Mouse (Mus musculus) limb, embryonic 13.5 days (tissue): ENCODE measurements around the gene Hnrnpc. TPM values are rescaled to one million over a fixed set of nuclear protein-coding genes. Genes with fewer than 3 reads are reported as not detected.

Source experiments
- ATAC-seq: fragments of 200-750 bp; cut with Nextera tagmentation; 2 replicates; pipeline ENCODE4 v1.8.0; 2017; ENCODE audit warnings: low read depth, moderate number of reproducible peaks, moderate TSS enrichment; ENCODE audit not compliant: low FRiP score
- H3K27ac ChIP-seq: fragments of 300-500 bp; sonication (generic); 2 replicates; pipeline ENCODE4 v1.5.1; 2015; ENCODE audit warnings: inconsistent platforms, mild to moderate bottlenecking, moderate library complexity
- H3K27me3 ChIP-seq: fragments of 300-500 bp; sonication (generic); 2 replicates; pipeline ENCODE4 v1.6.1; 2015; ENCODE audit warnings: mild to moderate bottlenecking, inconsistent platforms
- H3K36me3 ChIP-seq: fragments of 300-500 bp; sonication (generic); 2 replicates; pipeline ENCODE4 v1.6.1; 2015; ENCODE audit warnings: inconsistent platforms, mild to moderate bottlenecking, moderate library complexity
- H3K4me1 ChIP-seq: fragments of 300-500 bp; sonication (generic); 2 replicates; pipeline ENCODE4 v1.6.1; 2015; ENCODE audit warnings: inconsistent platforms
- H3K4me2 ChIP-seq: fragments of 300-500 bp; sonication (generic); replicated peaks from 2 replicates; pipeline ENCODE4 v1.6.1; 2015; ENCODE audit warnings: inconsistent platforms, mild to moderate bottlenecking, moderate library complexity
- H3K4me3 ChIP-seq: fragments of 300-500 bp; sonication (generic); 2 replicates; pipeline ENCODE4 v1.5.1; 2015; ENCODE audit warnings: moderate library complexity, mild to moderate bottlenecking, inconsistent platforms
- H3K9ac ChIP-seq: fragments of 300-500 bp; sonication (generic); 2 replicates; pipeline ENCODE4 v1.6.1; 2015; ENCODE audit warnings: mild to moderate bottlenecking, inconsistent platforms
- H3K9me3 ChIP-seq: fragments of 300-500 bp; sonication (generic); 2 replicates; pipeline ENCODE4 v1.6.1; 2016; ENCODE audit warnings: inconsistent platforms
- WGBS: fragments of 180-500 bp; shearing (Covaris S2); methylation state at CpG from one replicate; pipeline ENCODE4 v1.1.7; 2015; 5-methylcytosine and 5-hydroxymethylcytosine counted together
- polyA plus RNA-seq: library from polyadenylated mRNA; unstranded; fragments of >200 nt; fragmentation: Nextera tagmentation; extraction: Ambion mirVana; gene quantifications from 2 replicates; pipeline ENCODE4 v1.2.1, GENCODE M21; 2015

Gene Hnrnpc
- polyA plus RNA-seq = 759 and 771 TPM in 2 replicates

DNA sequence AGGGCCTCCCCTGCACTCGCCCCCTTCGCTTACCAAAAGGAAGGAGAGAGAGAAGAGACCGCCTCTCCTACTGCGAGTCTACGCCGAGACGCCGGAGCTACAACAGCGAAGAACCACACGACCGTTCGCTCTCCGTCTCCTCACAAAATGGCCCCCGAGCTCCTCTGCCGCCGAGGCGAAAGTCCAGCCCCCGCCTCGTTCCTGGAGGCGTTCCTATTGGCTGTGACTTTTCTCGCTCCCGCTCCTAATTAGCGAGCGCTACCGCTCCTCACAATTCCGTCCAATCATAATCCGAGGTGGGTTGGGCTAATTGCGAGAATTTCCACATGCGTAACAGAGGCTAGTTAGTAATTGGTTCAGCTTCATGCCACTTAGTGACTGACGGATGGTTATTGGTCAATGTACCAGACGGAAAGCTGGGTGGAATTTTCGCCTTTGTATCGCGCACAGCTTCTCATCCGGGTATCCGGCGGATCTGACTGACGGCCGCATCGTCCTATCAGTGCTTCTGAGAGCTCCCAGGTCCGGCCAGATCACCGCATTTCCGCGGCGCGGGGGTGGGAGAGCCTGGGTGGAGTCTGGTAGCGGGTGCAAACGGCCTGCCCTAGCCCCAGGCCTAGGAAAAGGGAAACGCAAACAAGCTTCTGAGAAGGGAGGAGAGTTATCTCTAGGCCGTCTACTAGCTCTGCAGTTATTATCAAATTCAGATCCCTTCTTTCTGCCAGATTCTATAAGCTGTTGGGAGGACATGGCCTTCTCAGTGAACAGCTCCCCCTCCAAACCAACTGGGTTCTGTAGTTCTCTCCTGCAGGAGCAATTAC is at the start of gene Hnrnpc:
Gene Hnrnpc (minus strand): TSS at position 173 of the 821 bp plus-strand sequence.
- H3K9ac ChIP-seq = peak within 1 kb of the TSS; percentile 98
- peaks cover 38% of the 10 kb centered on the region for H3K4me1 ChIP-seq
- H3K27ac ChIP-seq = peak within 1 kb of the TSS; percentile 96
- no peaks in the 10 kb centered on the region for H3K27me3 ChIP-seq
- peak; percentile 99 for ATAC-seq
- peak within 1 kb of the TSS; percentile 79 for H3K4me2 ChIP-seq
- WGBS = under 1% methylated on average over 50 of the region's 50 CpGs
- no peaks in the 10 kb centered on the region for H3K9me3 ChIP-seq
- H3K36me3 ChIP-seq = peaks cover 10% of the 10 kb centered on the region
- H3K4me3 ChIP-seq = peak within 1 kb of the TSS; percentile 98

DNA sequence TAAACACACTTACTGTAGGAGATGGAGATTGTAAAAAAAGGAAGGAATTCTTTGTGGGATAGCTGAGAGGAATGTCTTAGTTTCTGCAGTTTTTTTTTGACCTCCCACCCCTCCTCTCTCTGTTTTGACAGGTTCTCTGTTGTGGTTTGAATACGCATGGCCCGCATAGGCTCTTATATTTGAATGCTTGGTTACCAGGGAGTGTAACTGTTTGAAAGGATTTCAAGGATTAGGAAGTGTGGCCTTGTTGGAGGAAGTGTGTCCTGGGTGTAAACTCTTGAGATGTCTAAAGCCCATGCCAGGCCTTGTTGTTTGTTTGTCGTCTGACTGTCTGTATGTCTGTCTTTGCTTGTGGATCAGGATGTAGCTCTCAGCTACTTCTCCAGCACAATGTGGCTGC is 48.8 kb upstream of the Hnrnpc start:
- Histone ChIP-seq H3K9ac (no peak overlapping the region), H3K4me1 (no peaks in the 10 kb centered on the region), H3K9me3 (no peaks in the 10 kb centered on the region), H3K36me3 (no peaks in the 10 kb centered on the region; the same call in 1 of the 2 replicates), H3K27me3 (no peaks in the 10 kb centered on the region), H3K4me2 (no peak overlapping the region), H3K27ac (no peak overlapping the region), H3K4me3 (no peak overlapping the region)
- no peak for ATAC-seq
- WGBS = 75% methylated on average over 3 of the region's 3 CpGs

DNA sequence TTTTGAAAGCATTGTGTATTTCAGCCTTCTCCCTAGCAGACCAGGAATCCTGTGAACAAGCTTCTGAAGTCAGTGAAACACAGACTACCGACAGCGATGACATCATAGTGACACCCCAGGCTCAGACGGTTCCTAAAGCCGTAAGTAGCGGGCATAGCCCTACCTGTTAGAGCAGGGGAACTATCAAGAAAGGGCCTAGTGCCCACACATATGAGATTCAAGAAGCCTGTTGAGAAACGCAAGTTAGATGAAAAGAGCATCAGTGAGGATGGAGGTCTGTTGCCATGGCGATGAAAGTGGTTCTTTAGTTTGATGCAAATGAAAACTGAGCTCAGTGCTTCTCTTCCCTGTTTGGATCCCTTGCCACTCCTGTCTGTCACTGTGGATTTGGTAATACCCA is 48.4 kb upstream of the Hnrnpc start:
- Histone ChIP-seq H3K9ac (no peak overlapping the region), H3K4me1 (no peaks in the 10 kb centered on the region), H3K36me3 (no peaks in the 10 kb centered on the region), H3K9me3 (no peaks in the 10 kb centered on the region), H3K4me2 (no peak overlapping the region), H3K4me3 (no peak overlapping the region), H3K27me3 (no peaks in the 10 kb centered on the region), H3K27ac (no peak overlapping the region)
- no peak for ATAC-seq
- 38% methylated on average over 7 of the region's 7 CpGs for WGBS

DNA sequence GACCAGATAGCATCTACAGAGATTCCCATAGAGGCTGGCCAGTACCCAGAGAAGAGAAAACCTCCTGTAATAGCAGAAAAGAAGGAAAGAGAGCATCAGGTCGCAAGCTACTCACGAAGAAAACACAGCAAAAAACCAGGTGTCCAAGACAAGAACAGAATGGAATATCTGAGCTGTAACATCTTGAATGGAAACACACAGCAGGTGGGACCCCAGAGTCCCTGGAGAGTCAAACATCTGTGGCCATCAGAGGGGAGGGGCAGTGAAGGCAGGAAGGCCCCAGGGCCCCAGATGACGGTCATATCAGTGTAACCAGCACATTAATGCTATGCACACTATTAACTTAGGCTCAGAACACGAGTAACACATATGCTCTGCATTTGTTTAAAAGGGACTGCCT is 46.1 kb upstream of the Hnrnpc start:
- WGBS = 50% methylated on average over 4 of the region's 4 CpGs
- Histone ChIP-seq H3K4me1 (no peaks in the 10 kb centered on the region), H3K36me3 (no peaks in the 10 kb centered on the region), H3K27ac (no peak overlapping the region), H3K9ac (no peak overlapping the region), H3K4me2 (no peak overlapping the region), H3K27me3 (no peaks in the 10 kb centered on the region), H3K4me3 (no peak overlapping the region), H3K9me3 (no peaks in the 10 kb centered on the region)
- ATAC-seq = no peak

DNA sequence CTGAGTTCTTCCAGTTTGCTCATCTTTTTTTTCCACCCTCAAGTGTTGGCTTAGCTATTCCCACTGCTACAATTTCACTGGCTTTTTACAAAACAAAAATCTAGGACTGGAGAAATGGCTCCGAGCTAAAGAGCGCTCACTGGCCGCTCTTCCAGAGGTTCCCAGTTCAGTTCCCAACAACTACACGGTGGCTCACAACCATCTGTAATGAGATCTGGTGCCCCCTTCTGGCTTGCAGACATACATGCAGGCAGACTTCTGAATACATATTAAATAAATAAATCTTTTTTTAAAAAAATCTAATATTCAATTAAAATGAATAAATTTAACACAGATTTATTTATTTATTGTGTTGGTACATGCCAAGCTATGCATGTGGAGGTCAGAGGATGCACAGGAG is 42.7 kb upstream of the Hnrnpc start:
- no peak for ATAC-seq
- H3K4me3 ChIP-seq = no peak overlapping the region
- no peaks in the 10 kb centered on the region for H3K9me3 ChIP-seq
- H3K9ac ChIP-seq = no peak overlapping the region
- H3K27me3 ChIP-seq = no peaks in the 10 kb centered on the region
- H3K36me3 ChIP-seq = no peaks in the 10 kb centered on the region
- WGBS = 67% methylated on average over 4 of the region's 4 CpGs
- no peak overlapping the region for H3K4me2 ChIP-seq
- peaks cover 4% of the 10 kb centered on the region; the same call in 1 of the 2 replicates for H3K4me1 ChIP-seq
- no peak overlapping the region for H3K27ac ChIP-seq

- no peak overlapping the region for H3K4me2 ChIP-seq
- no peak overlapping the region for H3K4me3 ChIP-seq
- H3K4me1 ChIP-seq = peaks cover 17% of the 10 kb centered on the region
- no peaks in the 10 kb centered on the region for H3K36me3 ChIP-seq
- H3K9me3 ChIP-seq = no peaks in the 10 kb centered on the region
- WGBS = 68% methylated on average over 4 of the region's 4 CpGs
- H3K27me3 ChIP-seq = no peaks in the 10 kb centered on the region
- ATAC-seq = no peak
- no peak overlapping the region for H3K27ac ChIP-seq
- H3K9ac ChIP-seq = no peak overlapping the region
These were observed 40.3 kb upstream of the Hnrnpc start for GRCm38 (mm10) chr14:52144165-52144564.

DNA sequence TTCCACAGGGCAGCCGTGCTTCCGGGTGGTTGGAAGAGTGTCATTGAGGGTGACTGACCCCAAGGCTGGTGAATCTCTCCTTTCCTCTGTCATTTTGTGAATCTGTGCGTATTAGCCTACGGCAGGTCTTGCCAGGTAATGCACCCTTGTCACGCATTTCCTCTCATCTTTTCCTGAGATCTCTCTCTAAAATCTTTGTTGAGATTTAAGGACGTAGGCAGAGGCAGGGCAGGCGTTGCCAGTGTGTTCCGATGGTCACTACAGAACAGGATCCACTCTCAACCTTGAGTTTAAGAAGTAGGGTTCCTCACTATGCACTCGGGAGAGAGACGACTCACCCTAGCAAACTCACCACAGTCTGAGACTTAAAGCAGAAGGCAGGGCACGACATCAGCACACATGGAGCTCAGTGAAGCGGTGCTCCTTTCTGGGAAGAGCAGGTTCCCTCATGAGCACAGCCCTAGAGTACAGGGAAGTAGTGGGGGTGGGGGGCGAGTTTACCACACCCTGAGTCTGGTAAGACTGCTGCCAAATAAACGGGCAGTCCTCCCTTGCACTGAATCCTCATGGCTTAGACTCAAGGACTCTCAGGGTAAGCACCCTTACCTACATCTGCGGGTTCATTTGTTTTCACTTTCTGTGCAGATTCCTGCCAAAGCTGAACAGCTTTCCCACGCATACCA is 37.8 kb upstream of the Hnrnpc start:
- Histone ChIP-seq H3K27me3 (no peaks in the 10 kb centered on the region), H3K9ac (no peak overlapping the region), H3K4me3 (no peak overlapping the region), H3K27ac (no peak overlapping the region), H3K36me3 (no peaks in the 10 kb centered on the region), H3K4me1 (peaks cover 17% of the 10 kb centered on the region), H3K9me3 (no peaks in the 10 kb centered on the region), H3K4me2 (peak overlapping the region; percentile 46; the same call in 1 of the 2 replicates)
- ATAC-seq = no peak
- 68% methylated on average over 16 of the region's 16 CpGs for WGBS

DNA sequence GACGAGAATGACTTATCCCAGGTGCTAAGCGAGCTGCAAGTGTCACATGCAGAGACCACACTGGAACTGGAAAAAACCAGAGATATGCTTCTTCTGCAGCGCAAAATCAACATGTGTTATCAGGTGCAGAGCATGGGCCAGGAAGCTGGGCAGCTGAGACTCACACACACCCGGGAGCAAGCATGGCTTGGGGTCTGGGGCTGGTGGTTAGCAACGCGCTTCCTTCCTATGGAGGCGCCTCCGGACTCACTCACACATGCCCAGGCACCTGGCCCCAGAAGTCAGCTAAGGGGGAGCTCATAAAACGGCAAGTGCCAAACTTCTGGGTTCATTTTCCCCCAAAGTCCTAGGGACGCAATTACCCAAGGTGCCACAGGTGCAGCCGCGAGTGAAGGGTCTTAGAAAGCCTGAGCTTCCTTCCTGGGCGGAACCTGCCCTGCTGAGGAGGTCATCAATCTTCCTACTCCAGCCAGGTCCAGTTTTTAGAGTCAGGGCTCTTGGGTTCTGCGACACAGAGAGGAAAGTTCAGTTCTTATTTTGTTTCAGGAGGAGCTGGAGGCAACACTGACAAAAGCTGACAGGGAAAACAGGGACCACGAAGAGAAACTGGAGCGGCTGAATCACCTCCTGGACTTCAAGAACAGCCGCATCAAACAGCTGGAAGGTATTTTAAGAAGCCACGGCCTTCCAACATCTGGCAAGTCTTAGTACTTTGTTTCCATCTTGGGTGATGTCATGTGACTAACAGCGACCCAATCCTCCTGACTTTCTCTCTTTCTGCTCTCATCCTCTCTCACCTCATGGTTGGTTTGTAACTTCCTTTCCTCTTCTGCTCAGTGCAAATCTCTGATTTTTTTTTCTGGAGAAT is 37.0 kb upstream of the Hnrnpc start:
- Histone ChIP-seq H3K4me1 (peaks cover 17% of the 10 kb centered on the region), H3K36me3 (no peaks in the 10 kb centered on the region), H3K4me2 (peak overlapping the region; percentile 46), H3K4me3 (0 out of 2 replicates have a peak overlapping the region, but pooled peaks have one; percentile 1), H3K27ac (peak overlapping the region; percentile 29; the same call in 1 of the 2 replicates), H3K9ac (no peak overlapping the region), H3K9me3 (no peaks in the 10 kb centered on the region), H3K27me3 (no peaks in the 10 kb centered on the region)
- 0 out of 2 replicates have a peak, but pooled peaks have one; percentile 28 for ATAC-seq
- 32% methylated on average over 19 of the region's 19 CpGs for WGBS

DNA sequence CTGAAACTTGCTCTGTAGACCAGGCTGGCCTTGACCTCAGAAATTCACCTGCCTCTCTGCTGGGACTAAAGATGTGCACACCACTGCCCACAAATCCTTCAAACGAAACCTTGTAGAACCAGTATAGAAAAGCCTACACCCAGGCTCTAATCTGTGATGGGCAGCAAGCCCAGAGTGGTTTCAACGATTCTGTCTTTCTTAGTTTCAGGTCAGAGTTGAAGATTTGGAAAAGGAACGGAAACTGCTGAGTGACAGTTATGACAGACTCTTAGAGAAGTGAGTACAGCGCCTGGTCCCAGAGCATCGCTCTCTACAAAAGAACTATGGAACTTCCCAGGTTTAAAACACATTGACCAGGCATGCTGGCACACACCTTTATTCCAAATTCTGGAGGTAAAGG is 29.8 kb upstream of the Hnrnpc start:
- WGBS = 80% methylated on average over 5 of the region's 5 CpGs
- Histone ChIP-seq H3K4me2 (no peak overlapping the region), H3K4me3 (no peak overlapping the region), H3K9me3 (no peaks in the 10 kb centered on the region), H3K27ac (no peak overlapping the region), H3K4me1 (no peaks in the 10 kb centered on the region), H3K27me3 (no peaks in the 10 kb centered on the region), H3K36me3 (no peaks in the 10 kb centered on the region), H3K9ac (no peak overlapping the region)
- ATAC-seq = no peak

DNA sequence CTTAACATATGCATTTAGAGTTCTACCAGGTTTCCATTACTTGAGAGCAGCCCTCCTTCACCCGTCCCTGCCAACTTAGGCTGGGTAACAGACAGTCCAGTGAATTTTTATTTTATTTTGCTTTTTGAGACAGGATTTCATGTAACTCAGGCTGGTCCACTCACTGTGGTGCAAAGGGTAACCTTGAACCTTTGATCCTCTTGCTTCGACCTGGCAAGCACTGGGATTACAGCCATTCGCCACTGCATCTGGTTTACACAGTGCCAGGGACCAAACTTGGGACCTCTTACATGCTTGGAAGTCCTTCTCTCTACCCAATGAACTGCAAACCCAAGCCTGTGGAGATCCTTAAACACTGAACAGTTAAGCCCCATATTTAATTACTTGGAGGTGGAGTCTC is 20.8 kb upstream of the Hnrnpc start:
- H3K9me3 ChIP-seq = no peaks in the 10 kb centered on the region
- no peak for ATAC-seq
- H3K4me2 ChIP-seq = no peak overlapping the region
- H3K4me1 ChIP-seq = no peaks in the 10 kb centered on the region
- H3K27me3 ChIP-seq = no peaks in the 10 kb centered on the region
- no peak overlapping the region for H3K9ac ChIP-seq
- H3K4me3 ChIP-seq = no peak overlapping the region
- no peaks in the 10 kb centered on the region for H3K36me3 ChIP-seq
- H3K27ac ChIP-seq = no peak overlapping the region
- 96% methylated on average over 3 of the region's 3 CpGs for WGBS

DNA sequence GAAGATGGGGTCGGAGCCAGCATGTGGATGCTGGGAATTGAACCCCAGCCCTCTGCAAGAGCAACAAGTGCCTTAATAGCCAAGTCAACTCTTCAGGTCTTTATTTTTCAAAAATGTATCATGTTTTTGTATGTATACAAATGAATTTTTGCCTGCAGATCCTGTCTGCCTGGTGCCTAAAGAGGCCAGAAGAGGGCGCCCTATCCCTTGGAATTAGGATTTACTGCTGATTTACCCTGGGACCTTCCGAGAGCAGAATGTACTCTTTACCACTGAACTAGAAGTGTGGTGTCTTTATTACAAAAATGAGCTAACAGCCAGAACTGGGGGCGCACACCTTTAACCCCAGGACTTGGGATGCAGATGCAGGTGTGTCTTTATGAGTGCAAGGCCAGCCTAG is 20.1 kb upstream of the Hnrnpc start:
- Histone ChIP-seq H3K4me2 (no peak overlapping the region), H3K4me1 (no peaks in the 10 kb centered on the region), H3K4me3 (no peak overlapping the region), H3K9me3 (no peaks in the 10 kb centered on the region), H3K27ac (no peak overlapping the region), H3K27me3 (no peaks in the 10 kb centered on the region), H3K9ac (no peak overlapping the region), H3K36me3 (no peaks in the 10 kb centered on the region)
- ATAC-seq = no peak
- 24% methylated on average over 4 of the region's 4 CpGs for WGBS

DNA sequence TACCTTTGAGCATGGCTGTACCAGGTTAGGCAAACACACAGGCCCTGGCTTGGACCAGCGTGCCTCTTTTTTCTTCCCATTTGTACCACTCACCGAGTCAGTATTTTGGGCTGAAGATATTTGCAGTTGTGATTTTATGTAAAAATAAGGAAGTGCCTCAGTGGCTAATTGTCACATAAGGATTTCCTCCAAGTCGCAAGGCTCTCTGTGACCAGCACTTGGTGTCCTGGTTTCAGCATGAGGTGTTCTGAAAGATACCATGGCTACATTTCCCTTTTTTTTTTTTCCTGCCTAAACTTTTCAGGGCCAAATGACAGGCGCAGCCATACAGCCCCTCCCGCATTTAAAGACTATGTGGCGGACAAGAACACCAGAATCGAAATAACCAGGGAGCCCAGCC is 16.3 kb upstream of the Hnrnpc start:
- Histone ChIP-seq H3K4me1 (0 out of 2 replicates have a peak, but pooled peaks cover 3% of the 10 kb centered on the region), H3K9me3 (no peaks in the 10 kb centered on the region), H3K4me3 (peak overlapping the region; percentile 57; the same call in 1 of the 2 replicates), H3K9ac (no peak overlapping the region), H3K27me3 (no peaks in the 10 kb centered on the region), H3K4me2 (peak overlapping the region; percentile 90), H3K36me3 (no peaks in the 10 kb centered on the region), H3K27ac (no peak overlapping the region; the same call in 1 of the 2 replicates)
- ATAC-seq = no peak
- WGBS = 59% methylated on average over 7 of the region's 7 CpGs
